In genomic region chr5:28208726-28209520, GRCm38 (mm10) we compare ENCODE assay signal across 11 mouse cellular contexts. TPM values are rescaled to one million over a fixed set of nuclear protein-coding genes. Genes with fewer than 3 reads are reported as not detected.
A peak's percentile ranks its signal among the peaks of the same experiment; 100 is the strongest.
DNase-seq lines count a peak whose midpoint lies in the region; ATAC-seq lines count a peak whose summit lies in the region.
"Had no signal": no experiment of that assay in that cellular context is flagged by ENCODE, and none has a peak within 500 bp of the region (broad histone marks: within the 10 kb centered on the region; RNA-seq: fewer than 3 reads in every experiment).

No protein-coding gene starts in this region.

- H3K36me3 ChIP-seq in hindbrain, embryonic 13.5 days, result no peaks in the 10 kb centered on the region
- no peaks in the 10 kb centered on the region for H3K36me3 ChIP-seq in midbrain, embryonic 16.5 days (ENCODE audit: control insufficient read depth, insufficient read depth, low read length)
- H3K36me3 ChIP-seq: limb, embryonic 15.5 days had no signal

- peak overlapping the region; percentile 48 for H3K4me3 ChIP-seq in hindbrain, embryonic 13.5 days
- H3K4me3 ChIP-seq in midbrain, embryonic 16.5 days (ENCODE audit: low read depth, low read length), result peak overlapping the region; percentile 48

- H3K4me1 ChIP-seq in hindbrain, embryonic 13.5 days (replicated peaks), result peaks cover 24% of the 10 kb centered on the region
- peaks cover 19% of the 10 kb centered on the region; the same call in 1 of the 2 replicates for H3K4me1 ChIP-seq in midbrain, embryonic 16.5 days (ENCODE audit: control insufficient read depth, insufficient read depth, low read length)

- peak overlapping the region; percentile 73 for H3K9ac ChIP-seq in hindbrain, embryonic 13.5 days
- peak overlapping the region; percentile 72; the same call in 1 of the 2 replicates for H3K9ac ChIP-seq in midbrain, embryonic 16.5 days (ENCODE audit: low read depth, low read length)
- H3K9ac ChIP-seq: limb, embryonic 15.5 days had no signal

- intact Hi-C loops in left cerebral cortex, postnatal 14 days (cut with DNase I), result no loop called here

- WGBS in hindbrain, embryonic 13.5 days, result 11% methylated on average over 20 of the region's 20 CpGs
- 8% methylated on average over 20 of the region's 20 CpGs for WGBS in midbrain, embryonic 16.5 days

- H3K9me3 ChIP-seq in hindbrain, embryonic 13.5 days, result no peaks in the 10 kb centered on the region
- H3K9me3 ChIP-seq in midbrain, embryonic 16.5 days (replicated peaks; ENCODE audit: control insufficient read depth, low read length, poor library complexity, severe bottlenecking), result no peaks in the 10 kb centered on the region
- H3K9me3 ChIP-seq: limb, embryonic 15.5 days had no signal

- ATAC-seq in hindbrain, embryonic 13.5 days (ENCODE audit: low FRiP score), result no peak
- no peak for ATAC-seq in midbrain, embryonic 16.5 days

- H3K27me3 ChIP-seq in hindbrain, embryonic 13.5 days, result peaks cover 87% of the 10 kb centered on the region
- peaks cover 19% of the 10 kb centered on the region for H3K27me3 ChIP-seq in midbrain, embryonic 16.5 days (ENCODE audit: control insufficient read depth, insufficient read depth, low read depth, low read length)

- peak; percentile 41 for DNase-seq in embryo, embryonic 10.5 days (ENCODE audit: low spot score)
- no peak for DNase-seq in embryo, embryonic 9.5 days (ENCODE audit: extremely low spot score)
- DNase-seq in cerebellum, adult 8-10 months, result peak; percentile 48
- DNase-seq in yolk sac, embryonic 10.5 days (ENCODE audit: low spot score), result no peak
- DNase-seq in left cerebral cortex, postnatal 14 days (ENCODE audit: low spot score in 2 of 2), result no peak
- no peak for DNase-seq in B cell, adult 2 months
- DNase-seq: gastrocnemius, postnatal 14 days had no signal

- peak overlapping the region; percentile 77; the same call in 1 of the 2 replicates for H3K27ac ChIP-seq in hindbrain, embryonic 13.5 days
- H3K27ac ChIP-seq in midbrain, embryonic 16.5 days (ENCODE audit: low read length), result peak overlapping the region; percentile 80
- H3K27ac ChIP-seq: limb, embryonic 15.5 days had no signal

- peak overlapping the region; percentile 72 for H3K4me2 ChIP-seq in hindbrain, embryonic 13.5 days
- H3K4me2 ChIP-seq in midbrain, embryonic 16.5 days (ENCODE audit: low read length), result peak overlapping the region; percentile 76

RNA-seq across cellular contexts. Expression of gene Cnpy1, which starts 36.7 kb away (rescaled TPM):
- polyA plus RNA-seq in hindbrain, embryonic 13.5 days (2015; fragmentation: Nextera tagmentation; extraction: Ambion mirVana), result 33.9 and 42.8 TPM in 2 replicates
- polyA plus RNA-seq in midbrain, embryonic 16.5 days (2015; fragmentation: Nextera tagmentation; extraction: Ambion mirVana), result 34.3 and 34.5 TPM in 2 replicates
- under 1 TPM; 0.17 to 0.33 TPM for total RNA-seq in left cerebral cortex, postnatal 14 days (2021)
- total RNA-seq: megakaryocyte progenitor cell, adult 5-6 weeks had no signal
- polyA plus RNA-seq: limb, embryonic 15.5 days had no signal

RNA-seq across cellular contexts. Expression of gene En2, which starts 43.4 kb away (rescaled TPM):
- polyA plus RNA-seq in hindbrain, embryonic 13.5 days (2015; fragmentation: Nextera tagmentation; extraction: Ambion mirVana), result 0.58 and 0.71 TPM in 2 replicates
- polyA plus RNA-seq in midbrain, embryonic 16.5 days (2015; fragmentation: Nextera tagmentation; extraction: Ambion mirVana), result 0.55 and 0.72 TPM in 2 replicates
- under 1 TPM; 0.13 to 0.44 TPM for total RNA-seq in left cerebral cortex, postnatal 14 days (2021)
- total RNA-seq: megakaryocyte progenitor cell, adult 5-6 weeks had no signal
- polyA plus RNA-seq: limb, embryonic 15.5 days had no signal

Comparison
In these comparisons a context has a peak if more than half of its experiments do, and no peak if none do; other contexts are left out.
1. DNase-seq: peak in embryo, embryonic 10.5 days (single experiment) and cerebellum, adult 8-10 months (single experiment); none in embryo, embryonic 9.5 days (single experiment), yolk sac, embryonic 10.5 days (single experiment), left cerebral cortex, postnatal 14 days (0 of 2) and B cell, adult 2 months (0 of 2).